Mouse (Mus musculus): Measurements from ENCODE around the gene Tmem209.

Tmem209 gene

DNA sequence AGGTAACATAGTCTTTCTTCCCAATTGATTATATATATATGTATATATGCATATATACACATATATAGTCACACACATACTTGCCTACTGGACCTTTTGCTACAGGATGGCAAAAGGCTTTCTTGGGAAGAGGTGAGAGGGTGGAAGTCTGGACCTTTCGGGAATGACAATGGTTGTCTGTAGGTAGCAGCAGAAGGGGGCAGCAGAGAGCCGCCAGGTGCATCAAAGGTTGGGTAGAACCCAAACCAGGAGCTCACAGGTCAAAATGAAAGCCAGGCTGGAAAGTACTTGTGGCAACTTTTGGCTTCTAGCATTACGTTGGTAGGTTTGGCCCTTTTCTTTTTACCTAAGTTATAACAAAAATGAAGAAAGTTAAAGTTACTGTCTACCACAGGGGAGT, 25.8 kb upstream of the Tmem209 start:
- DNase-seq, result peak; percentile 70 to 72

DNA sequence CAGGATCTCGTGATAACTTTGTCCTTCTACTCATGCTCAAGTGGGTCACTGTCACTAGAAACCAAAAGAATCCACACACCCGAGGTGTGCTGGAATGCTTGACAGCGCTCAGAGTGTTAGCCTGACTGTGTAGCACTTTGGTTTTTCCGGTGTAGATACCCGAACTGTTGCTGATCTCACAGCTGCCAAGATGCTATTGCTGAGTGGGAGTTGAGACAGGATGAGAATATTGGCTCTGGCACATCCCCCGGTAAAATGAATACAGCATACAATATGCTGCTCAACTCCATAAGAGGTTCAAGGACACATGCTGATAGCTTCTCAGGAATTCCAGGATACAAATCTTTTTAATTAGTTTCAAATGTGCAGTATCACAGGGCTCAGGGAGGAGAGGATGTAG, 19.2 kb upstream of the Tmem209 start:
- DNase-seq, result no peak

- no peak for DNase-seq
Measured at GRCm38 (mm10) chr6:30526586-30527515, 17.3 kb upstream of the Tmem209 start.

GRCm38 (mm10) chr6:30525456-30526332, 16.1 kb upstream of the Tmem209 start:
- DNase-seq, result no peak

DNA sequence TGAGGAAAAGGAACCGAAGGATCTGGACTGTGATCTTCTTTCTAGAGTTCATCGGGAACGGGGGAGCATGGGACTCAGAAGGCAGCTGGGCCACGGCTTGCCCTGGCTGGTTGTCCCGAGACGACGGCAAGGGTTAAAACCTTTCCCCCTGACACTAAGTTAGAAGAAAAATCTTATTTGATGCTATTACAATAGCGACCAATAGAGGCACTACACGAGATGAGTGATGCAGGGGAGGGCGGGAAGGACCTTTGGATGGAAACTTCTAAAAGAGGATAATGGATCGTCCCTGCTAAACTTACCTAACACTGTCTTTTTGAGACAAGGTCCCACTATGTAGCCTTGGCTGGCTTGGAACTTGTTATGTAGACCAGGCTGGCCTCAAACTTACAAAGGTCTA, 10.8 kb upstream of the Tmem209 start:
- DNase-seq, result no peak

- DNase-seq, result no peak
Measured at GRCm38 (mm10) chr6:30514242-30514641, 4.7 kb upstream of the Tmem209 start.

DNA sequence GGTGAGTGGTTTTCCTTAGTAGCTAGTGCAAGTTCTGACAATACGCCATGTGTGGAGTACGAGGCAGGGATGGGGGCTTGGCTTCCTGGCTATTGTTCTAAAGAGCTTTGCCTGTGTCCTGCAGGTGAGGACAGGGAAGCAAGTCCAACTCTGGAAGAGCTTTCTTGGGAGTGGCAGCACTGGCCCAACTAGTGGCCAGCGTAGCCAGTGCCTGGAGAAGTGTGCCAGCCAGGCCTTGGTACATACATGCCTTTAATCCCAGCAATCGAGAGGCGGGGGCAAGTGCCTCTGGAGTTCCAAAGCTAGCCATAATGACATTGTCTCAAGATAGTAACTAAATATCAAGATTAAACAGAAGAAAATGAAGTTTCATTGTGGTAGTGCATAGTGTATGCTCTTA, 708 bp upstream of the Tmem209 start:
- peak in 1 of 2 experiments; percentile 13 for DNase-seq

- no peak for DNase-seq
Measured at GRCm38 (mm10) chr6:30508824-30509223, 759 bp downstream of the Tmem209 start.

DNA sequence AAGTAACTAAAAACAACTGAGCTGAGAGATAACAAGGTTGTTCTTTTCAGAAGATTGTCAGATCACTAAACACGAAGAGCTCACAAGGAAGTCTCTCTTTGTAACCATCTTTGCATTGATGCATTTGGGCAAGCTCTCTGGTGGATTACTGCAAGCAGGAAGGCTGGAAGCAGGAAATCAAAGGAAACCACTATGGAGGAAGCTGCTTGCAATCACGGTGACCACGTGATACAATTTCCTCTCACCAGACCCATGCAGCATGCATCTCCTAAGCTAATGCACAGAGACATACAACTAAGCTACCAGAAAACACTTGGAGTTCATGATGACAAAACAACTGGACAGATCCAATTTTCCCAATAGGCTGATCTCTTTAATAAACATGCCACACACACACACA, 10.5 kb downstream of the Tmem209 start:
- DNase-seq, result no peak

GRCm38 (mm10) chr6:30486504-30486903, 23.1 kb downstream of the Tmem209 start:
- no peak for DNase-seq

- no peak for DNase-seq
Measured at GRCm38 (mm10) chr6:30482908-30483307, 26.7 kb downstream of the Tmem209 start.

- peak in 1 of 2 experiments; percentile 23 for DNase-seq
Measured at GRCm38 (mm10) chr6:30479418-30479817, 30.2 kb downstream of the Tmem209 start.

DNA sequence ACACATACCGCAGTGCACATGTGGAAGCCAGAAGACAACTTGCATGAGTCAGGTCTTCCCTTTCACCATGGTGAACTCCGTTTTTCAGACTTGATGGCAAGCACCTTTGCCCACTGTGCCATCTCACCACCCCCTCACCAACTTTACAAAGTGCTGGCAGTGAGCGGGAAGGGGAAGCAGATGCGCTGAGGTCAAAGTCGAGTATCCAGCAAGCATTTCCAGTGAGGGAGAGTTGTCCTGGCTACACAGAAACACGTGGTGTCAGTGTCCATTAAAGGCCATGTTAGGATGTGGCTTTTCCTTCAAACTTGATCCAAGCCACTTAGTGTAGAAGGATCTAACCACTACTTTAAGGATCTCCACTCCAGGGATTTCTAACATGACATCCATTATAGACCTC, 31.8 kb downstream of the Tmem209 start:
- DNase-seq, result no peak

DNA sequence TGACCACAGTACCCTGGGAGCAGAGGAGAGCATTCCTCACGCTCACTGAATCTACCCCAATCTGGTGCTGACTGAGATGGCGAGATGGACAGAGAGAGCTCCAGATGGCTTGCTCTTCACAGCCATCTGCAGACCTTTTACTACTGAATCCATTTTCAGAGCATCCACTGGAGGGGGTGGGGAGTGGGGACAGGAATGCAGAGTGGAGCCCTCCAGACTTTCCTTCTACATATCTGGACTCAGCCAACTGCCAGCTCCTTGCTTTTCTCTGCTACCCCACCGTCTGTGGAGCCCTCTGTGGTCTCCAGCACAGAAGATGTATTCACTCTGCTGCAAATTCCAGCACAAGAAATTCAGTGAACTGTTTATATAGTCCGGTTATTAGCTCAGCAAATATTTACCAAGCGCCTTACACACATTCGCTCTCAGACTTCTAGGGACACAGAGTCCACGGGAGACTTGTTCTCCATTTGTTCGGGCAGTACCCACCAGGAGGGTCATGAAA, 32.3 kb downstream of the Tmem209 start:
- peak; percentile 57 for DNase-seq

DNA sequence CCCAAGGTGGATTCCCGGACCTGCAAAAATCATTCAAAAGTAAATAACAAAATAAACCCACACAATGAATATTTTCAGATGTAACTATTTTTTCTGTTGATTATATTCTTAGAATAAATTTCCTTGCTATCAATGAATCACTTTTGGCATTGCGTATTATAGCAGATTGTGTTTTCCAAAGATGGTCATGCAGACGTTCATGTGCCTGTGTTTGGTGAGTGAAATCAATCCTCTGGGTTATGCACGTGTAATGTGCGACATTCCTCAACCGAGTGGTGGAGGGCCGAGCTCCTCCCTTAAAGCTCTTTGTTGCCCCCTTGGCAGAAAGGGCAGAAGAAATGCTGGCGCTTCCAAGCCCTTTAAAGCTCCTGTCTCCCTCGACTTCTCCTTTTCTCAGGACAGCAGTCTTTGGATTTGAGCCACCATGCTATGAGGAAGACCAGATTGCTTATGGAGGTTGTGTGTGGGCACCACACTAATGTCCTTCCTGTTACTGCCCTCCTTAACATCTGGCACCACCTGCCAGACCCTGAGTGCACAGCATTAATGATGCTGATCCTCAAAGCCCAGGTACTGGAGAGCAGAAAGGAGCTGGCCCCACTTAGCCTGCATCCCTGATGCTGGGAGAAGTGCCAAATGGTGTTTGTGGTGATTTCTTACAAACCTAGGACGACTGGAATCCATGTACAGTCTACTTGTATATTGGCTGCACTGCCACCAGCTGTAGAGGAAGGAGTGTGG, 33.4 kb downstream of the Tmem209 start:
- no peak for DNase-seq

- no peak for DNase-seq
Measured at GRCm38 (mm10) chr6:30471706-30472105, 37.9 kb downstream of the Tmem209 start.

DNA sequence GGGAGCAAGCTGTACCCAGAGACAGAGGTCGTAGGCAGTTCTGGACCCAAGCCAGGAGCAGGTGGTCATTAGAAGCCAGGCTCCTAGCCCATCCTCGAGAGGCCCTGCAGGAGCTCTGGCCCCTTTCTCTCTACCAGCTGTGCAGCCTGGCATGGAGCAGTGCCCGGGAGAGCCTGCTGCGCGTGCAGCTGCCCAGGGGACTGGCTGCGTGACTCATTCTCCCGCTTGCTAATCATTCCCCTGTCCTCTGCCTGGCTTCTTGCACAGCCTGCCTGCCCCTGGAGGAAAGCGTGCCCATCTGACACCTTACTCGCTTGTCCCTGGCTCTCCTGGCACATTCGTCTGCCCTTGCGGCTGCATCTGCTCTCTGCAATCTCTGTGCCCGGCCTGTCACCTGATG, 40.2 kb downstream of the Tmem209 start:
- peak; percentile 80 to 81 for DNase-seq

GRCm38 (mm10) chr6:30468684-30469083, 40.9 kb downstream of the Tmem209 start:
- DNase-seq, result peak; percentile 63 to 65

GRCm38 (mm10) chr6:30468058-30468457, 41.5 kb downstream of the Tmem209 start:
- DNase-seq, result no peak

DNA sequence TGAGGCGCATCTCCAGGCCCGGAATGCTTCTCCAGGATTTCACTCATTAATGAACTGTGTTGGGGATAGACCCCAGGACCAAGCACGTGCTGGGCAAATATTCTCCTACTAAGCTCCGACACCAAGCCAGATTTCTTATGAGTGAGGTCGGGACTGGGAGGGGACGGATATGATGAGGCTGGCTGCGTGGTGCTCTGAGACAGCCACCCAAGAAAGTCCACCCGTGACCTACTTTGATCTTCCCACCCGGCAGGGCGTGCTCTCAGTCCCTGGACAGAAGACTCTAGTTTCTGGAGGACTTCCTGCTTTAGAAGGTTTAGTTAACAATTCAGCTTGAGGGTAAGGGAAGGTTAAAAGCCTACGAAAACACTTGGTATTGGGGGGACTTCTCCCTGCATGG, 44.0 kb downstream of the Tmem209 start:
- no peak for DNase-seq

- no peak for DNase-seq
Measured at GRCm38 (mm10) chr6:30462822-30463221, 46.8 kb downstream of the Tmem209 start.

GRCm38 (mm10) chr6:30461755-30462344, 47.7 kb downstream of the Tmem209 start:
- no peak for DNase-seq

All from cerebellum, postnatal 36 days (tissue).